In genomic region chr13:81159808-81160207, GRCm38 (mm10) we compare ENCODE assay signal across 14 mouse cellular contexts.
DNase-seq lines count a peak whose midpoint lies in the region; ATAC-seq and TF ChIP-seq lines count a peak whose summit lies in the region.
"Had no signal": no experiment of that assay in that cellular context is flagged by ENCODE, and none has a peak within 500 bp of the region (broad histone marks: within the 10 kb centered on the region; RNA-seq: fewer than 3 reads in every experiment).

No protein-coding gene starts in this region.

- H3K36me3 ChIP-seq in hindbrain, embryonic 16.5 days (ENCODE audit: control insufficient read depth, insufficient read depth, low read length), result no peaks in the 10 kb centered on the region
- H3K36me3 ChIP-seq in hindbrain, postnatal 0 days (ENCODE audit: insufficient read depth, low read length), result no peaks in the 10 kb centered on the region
- no peaks in the 10 kb centered on the region for H3K36me3 ChIP-seq in lung, embryonic 15.5 days
- H3K36me3 ChIP-seq: heart, embryonic 15.5 days; liver, embryonic 15.5 days had no signal

- H3K9ac ChIP-seq in hindbrain, embryonic 16.5 days (ENCODE audit: low read depth, low read length), result no peak overlapping the region
- no peak overlapping the region for H3K9ac ChIP-seq in hindbrain, postnatal 0 days (replicated peaks; ENCODE audit: low read length)
- no peak overlapping the region for H3K9ac ChIP-seq in lung, embryonic 15.5 days
- H3K9ac ChIP-seq: heart, embryonic 15.5 days; hindbrain, embryonic 14.5 days; liver, embryonic 15.5 days had no signal

- 74% methylated on average over 2 of the region's 2 CpGs for WGBS in hindbrain, embryonic 16.5 days
- 55% methylated on average over 2 of the region's 2 CpGs for WGBS in hindbrain, postnatal 0 days
- 41% methylated on average over 2 of the region's 2 CpGs for WGBS in lung, embryonic 15.5 days

- H3K9me3 ChIP-seq in hindbrain, embryonic 16.5 days (ENCODE audit: control insufficient read depth, low read length), result no peaks in the 10 kb centered on the region
- no peaks in the 10 kb centered on the region for H3K9me3 ChIP-seq in hindbrain, postnatal 0 days (ENCODE audit: low read length)
- no peaks in the 10 kb centered on the region for H3K9me3 ChIP-seq in lung, embryonic 15.5 days
- H3K9me3 ChIP-seq: heart, embryonic 15.5 days; liver, embryonic 15.5 days had no signal

- no peak for DNase-seq in hindbrain, postnatal 0 days (ENCODE audit: low spot score)
- no peak for DNase-seq in lung, postnatal 14 days
- DNase-seq in brain, embryonic 14.5 days (ENCODE audit: low read depth), result peak; percentile 56
- DNase-seq in lung, postnatal 10 days, result peak; percentile 22
- no peak for DNase-seq in layer of hippocampus, postnatal 14 days (ENCODE audit: low spot score in 2 of 2)
- DNase-seq: cerebellum, adult 9-11 months had no signal

- ATAC-seq in hindbrain, embryonic 16.5 days, result 0 out of 2 replicates have a peak, but pooled peaks have one; percentile 58
- no peak for ATAC-seq in hindbrain, postnatal 0 days
- peak; percentile 75 for ATAC-seq in lung, embryonic 15.5 days (ENCODE audit: borderline replicate concordance, extremely low read depth, low FRiP score, low TSS enrichment)
- ATAC-seq: activated CD4-positive, CD25-positive, alpha-beta regulatory T cell, adult 4 months had no signal

- H3K27ac ChIP-seq in hindbrain, embryonic 16.5 days (ENCODE audit: low read depth, low read length), result no peak overlapping the region
- no peak overlapping the region for H3K27ac ChIP-seq in hindbrain, postnatal 0 days
- H3K27ac ChIP-seq in lung, embryonic 15.5 days, result no peak overlapping the region
- H3K27ac ChIP-seq: heart, embryonic 15.5 days; hindbrain, embryonic 14.5 days; layer of hippocampus, adult 2 months; liver, embryonic 15.5 days had no signal

- no peak overlapping the region for H3K4me2 ChIP-seq in hindbrain, embryonic 16.5 days (ENCODE audit: low read length)
- no peak overlapping the region for H3K4me2 ChIP-seq in hindbrain, postnatal 0 days (ENCODE audit: low read depth, low read length)
- no peak overlapping the region for H3K4me2 ChIP-seq in lung, embryonic 15.5 days
- H3K4me2 ChIP-seq: heart, embryonic 15.5 days; hindbrain, embryonic 14.5 days; liver, embryonic 15.5 days; midbrain, embryonic 11.5 days had no signal

- no peak for TF ChIP-seq POLR2A in brain, embryonic 14.5 days (IDR thresholded peaks at IDR 0.05; ENCODE audit: borderline replicate concordance, extremely low read depth, insufficient read depth, insufficient read length, poor library complexity, severe bottlenecking)

- H3K4me1 ChIP-seq in hindbrain, embryonic 16.5 days (ENCODE audit: control insufficient read depth, insufficient read depth, low read depth, low read length), result no peaks in the 10 kb centered on the region
- H3K4me1 ChIP-seq in hindbrain, postnatal 0 days (ENCODE audit: insufficient read depth, low read length), result no peaks in the 10 kb centered on the region
- no peaks in the 10 kb centered on the region for H3K4me1 ChIP-seq in lung, embryonic 15.5 days
- H3K4me1 ChIP-seq: heart, embryonic 15.5 days; liver, embryonic 15.5 days had no signal

- no peak for TF ChIP-seq CTCF in hindbrain, postnatal 0 days (IDR thresholded peaks at IDR 0.05; ENCODE audit: low read depth)
- no peak for TF ChIP-seq CTCF in brain, embryonic 14.5 days (IDR thresholded peaks at IDR 0.05; ENCODE audit: borderline replicate concordance, extremely low read depth, insufficient read depth, insufficient read length)

- H3K27me3 ChIP-seq in hindbrain, embryonic 16.5 days (replicated peaks; ENCODE audit: control insufficient read depth, insufficient read depth, low read length), result no peaks in the 10 kb centered on the region
- H3K27me3 ChIP-seq in hindbrain, postnatal 0 days (ENCODE audit: insufficient read depth, low read length), result no peaks in the 10 kb centered on the region
- no peaks in the 10 kb centered on the region for H3K27me3 ChIP-seq in lung, embryonic 15.5 days
- H3K27me3 ChIP-seq: heart, embryonic 15.5 days; liver, embryonic 15.5 days had no signal

- H3K4me3 ChIP-seq in hindbrain, embryonic 16.5 days (ENCODE audit: low read length), result no peak overlapping the region
- H3K4me3 ChIP-seq in hindbrain, postnatal 0 days (ENCODE audit: low read length), result no peak overlapping the region
- H3K4me3 ChIP-seq in lung, embryonic 15.5 days, result no peak overlapping the region
- H3K4me3 ChIP-seq: heart, embryonic 15.5 days; layer of hippocampus, adult 2 months; liver, embryonic 15.5 days had no signal

Comparison
In these comparisons a context has a peak if more than half of its experiments do, and no peak if none do; other contexts are left out.
1. DNase-seq: peak in brain, embryonic 14.5 days (single experiment) and lung, postnatal 10 days (single experiment); none in hindbrain, postnatal 0 days (single experiment), lung, postnatal 14 days (single experiment) and layer of hippocampus, postnatal 14 days (0 of 2).